Mouse (Mus musculus) CD4-positive, CD25-positive, alpha-beta regulatory T cell, adult 2 months (primary cell): ENCODE data around the gene Cog2.

Source experiments
- DNase-seq: peaks from one replicate; pipeline ENCODE4 v3.0.0-alpha.2; 2012; ENCODE audit warnings: low read depth, low spot score

Cog2 gene

DNA sequence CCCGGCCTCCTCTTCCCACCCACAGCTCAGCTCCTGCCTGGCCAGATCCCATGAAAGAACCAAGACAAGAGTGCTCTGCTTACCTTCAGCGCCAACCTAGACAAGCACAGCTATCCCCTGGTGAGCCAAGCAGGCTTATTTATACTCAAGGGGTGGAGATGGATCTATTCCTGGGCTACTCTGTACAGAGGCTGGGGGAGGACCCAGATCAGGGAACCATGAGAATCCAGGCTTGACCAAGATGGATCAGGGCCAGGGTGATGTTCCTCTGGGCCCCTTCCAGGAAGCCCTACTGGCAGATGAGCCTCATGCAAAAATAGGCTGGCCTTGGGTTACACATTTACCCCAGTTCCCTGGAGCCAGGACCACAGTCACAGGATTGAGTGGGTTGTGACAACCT is 49.0 kb downstream of the Cog2 start, which contains the start of gene Agt:
Agt (minus strand) TSS at position 114 of the 400 bp plus-strand sequence.
- no peak for DNase-seq

DNA sequence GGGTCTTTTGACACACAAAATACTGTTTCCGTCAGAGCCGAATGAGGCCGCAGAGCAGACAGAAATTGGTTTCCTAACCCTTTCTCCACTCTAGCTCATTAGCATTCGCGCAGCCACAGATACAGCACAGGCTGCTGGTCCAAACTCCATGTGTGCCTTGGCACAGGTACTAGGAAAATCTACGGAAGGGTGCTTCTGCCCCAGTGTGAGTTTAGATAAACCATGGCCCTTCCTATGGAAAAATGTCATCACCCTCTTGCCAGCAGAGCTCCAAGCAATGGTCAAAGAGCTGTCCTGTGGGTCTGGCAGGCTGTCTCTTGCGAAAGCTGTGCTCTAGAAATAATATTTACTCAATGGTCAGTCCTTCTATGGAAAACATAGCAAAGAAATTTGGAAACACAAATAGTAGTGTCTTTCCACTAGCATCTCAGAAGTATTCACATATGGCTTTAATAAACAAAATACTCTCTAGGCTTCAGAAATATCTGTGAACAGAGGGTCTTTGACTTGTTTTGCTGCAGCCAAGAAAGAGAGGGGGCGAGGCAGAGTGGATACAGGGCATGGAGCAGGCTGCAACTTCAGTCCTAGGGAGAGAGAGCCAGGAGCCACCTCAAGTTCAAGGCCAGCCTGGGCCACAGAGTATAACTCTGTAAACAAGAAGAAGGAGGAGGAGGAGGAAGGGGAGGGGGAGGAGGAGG is 51.3 kb downstream of the Cog2 start:
- DNase-seq: no peak

DNA sequence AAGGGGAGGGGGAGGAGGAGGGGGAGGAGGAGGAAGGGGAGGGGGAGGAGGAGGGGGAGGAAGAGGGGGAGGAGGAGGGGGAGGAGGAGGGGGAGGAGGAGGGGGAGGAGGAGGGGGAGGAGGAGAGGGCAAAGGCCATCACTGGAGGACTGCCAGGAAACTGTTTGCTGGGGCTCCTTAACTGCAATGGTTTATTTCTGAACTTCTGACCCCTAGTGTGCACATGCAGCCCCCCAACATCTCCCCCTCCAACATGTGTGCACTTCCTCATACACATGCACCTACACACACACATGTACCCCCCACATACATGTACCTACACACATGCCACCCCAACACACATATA is 51.8 kb downstream of the Cog2 start:
- no peak for DNase-seq

DNA sequence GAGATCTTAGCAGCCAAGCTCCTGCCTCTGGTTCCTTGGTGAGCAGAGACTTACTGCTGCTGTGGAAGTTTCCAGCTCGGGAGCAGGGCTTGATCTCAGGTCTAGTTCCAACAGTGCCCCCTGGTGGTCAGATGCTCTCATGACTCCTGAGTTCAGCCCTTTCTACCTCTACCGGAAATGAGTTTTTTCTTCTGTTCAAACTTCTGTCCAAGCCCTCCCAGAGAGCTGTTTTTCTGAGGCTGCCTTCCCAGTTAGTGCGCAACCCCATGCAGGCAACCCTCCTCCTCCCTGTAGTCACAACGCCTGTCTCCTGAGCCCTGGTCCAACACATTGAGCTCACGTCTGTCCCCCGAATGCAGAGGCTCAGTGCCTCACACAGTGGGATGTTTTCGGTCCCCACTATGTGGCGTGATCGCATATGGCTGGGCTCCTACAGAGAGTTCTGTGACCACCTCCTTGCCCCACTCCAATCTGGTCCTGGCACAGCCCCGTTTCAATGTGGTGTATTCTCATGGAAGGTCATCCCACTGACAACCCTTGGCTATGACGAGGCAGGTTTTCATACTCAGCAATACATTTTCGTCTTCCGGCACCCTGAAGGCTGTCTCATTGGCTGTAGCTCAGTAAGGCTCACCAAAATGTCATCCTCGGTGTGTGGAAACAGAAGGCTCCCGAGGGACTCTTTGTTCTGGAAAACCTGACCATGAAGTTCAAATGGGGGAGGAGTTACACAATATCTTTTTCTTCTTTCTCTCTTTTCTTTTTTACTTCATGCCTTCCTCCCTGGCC is 53.2 kb downstream of the Cog2 start:
- peak; percentile 88 for DNase-seq

DNA sequence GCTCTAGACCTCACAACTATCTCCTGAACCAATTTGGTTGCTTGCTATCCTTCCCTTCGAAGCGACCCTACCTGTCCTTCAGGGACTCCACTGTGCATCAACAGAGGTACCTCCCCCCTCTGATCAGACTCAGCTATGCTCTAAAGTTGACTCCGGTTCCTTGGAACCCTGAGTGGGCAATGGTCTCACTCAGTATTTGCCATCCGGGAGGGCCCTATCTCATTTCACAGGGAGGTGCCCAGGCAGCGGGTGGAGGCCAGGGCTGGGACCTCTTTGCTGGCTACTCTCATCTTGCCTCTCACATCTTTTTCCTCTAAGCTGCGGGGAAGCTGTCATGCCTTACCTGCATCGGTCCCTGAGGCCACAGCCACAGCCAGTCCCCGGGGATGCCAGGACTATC is 55.2 kb downstream of the Cog2 start, which contains the start of gene Capn9:
Capn9 (plus strand) TSS at position 301 of the 400 bp plus-strand sequence.
- no peak for DNase-seq

DNA sequence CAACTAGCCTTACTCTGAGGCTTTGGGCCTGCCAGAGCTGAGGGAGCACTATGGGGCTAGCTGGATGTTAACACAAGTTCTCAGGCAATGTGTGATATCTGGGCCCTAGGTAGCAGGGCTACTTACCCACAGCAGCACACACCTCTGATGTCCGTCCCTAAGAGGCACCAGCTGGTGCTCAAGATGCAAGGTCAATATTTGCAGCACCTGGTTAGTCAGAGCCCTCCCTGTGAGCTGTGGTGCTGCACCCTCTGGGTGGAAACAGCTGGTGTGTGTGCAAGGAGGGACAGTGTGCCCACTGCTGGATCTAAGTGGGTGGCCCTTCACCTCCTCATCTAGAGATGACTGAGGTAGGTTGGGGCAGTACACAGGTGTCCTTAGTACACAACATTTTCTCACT is 56.2 kb downstream of the Cog2 start:
- no peak for DNase-seq

DNA sequence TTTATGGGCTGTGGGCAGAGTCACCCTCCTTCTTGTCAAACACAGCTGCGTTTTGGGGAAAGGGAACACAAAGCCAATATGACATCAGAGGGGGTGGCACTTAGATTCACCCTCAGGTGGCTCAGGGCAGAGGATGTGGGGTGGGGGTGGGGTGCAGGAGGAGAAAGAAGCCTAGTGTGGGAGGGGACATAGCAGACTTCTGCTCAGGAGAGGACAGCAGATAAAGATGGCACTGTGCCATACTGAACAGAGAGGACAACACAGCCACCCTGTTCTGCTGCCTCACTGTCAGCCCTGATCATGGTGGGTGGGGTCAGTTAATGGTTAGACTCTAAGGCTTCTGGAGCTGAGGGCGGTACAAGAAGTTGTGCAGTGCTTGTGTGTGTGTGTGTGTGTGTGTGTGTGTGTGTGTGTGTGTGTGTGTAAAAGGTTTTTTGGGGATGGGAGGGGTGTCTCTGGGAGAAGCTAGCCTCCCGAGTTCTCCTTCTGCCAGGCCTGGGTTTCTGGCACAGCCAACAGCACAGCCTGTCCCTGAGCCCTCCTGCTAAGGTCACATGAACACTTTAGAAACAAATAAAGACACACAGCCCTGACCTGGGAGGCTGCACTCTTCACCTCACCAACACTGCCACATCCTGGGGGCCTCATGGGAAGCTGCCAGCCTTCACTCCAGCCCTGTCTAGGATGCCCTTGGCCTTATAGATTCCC is 65.3 kb downstream of the Cog2 start:
- peak; percentile 4 for DNase-seq

DNA sequence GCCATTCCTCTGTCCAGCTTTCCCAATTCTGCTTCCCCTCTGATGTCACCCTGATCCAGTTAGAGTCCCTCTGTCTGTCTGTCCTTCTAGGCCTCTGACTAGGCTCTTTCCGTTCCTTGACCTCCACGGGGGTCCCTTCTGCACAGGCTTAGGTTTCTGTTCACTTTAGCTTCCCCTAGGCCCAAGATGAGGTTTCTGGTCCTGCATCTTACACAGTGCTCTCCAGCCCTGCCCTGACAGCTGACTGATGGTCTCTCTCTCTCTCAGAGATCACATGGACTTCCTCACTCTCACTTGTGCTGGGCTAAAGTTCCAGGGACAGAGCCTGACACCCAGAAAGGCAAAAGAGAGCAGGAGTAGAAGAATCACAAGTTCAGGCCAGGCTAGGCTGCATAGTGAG is 66.0 kb downstream of the Cog2 start:
- no peak for DNase-seq

DNA sequence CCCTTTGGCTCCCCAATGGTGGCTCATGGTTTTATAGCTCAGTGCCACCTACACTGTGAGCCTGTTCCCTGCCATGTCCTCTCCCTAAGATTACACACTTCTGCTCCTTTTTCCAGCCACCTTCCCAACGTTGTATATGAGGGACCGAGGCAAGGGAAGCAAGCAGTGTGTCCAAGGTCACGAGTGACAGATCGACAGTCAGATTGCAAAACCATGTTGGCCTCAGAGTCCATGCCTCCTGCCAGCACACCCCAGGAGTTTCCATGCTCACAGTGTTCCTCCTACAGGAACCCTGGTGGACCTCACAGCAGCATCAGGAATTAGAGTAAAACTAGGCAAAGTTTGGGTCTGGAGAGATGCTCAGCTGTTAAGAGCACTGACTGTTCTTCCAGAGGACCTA is 68.8 kb downstream of the Cog2 start:
- no peak for DNase-seq
